Mouse (Mus musculus): ENCODE measurements around the gene R3hdm4. TPM values are rescaled to one million over a fixed set of nuclear protein-coding genes. Genes with fewer than 3 reads are reported as not detected.

R3hdm4 gene
- polyA plus RNA-seq, 1 experiment = 147 TPM

GRCm38 (mm10) chr10:79942988-79943387 is 22.0 kb upstream of the R3hdm4 start:
- no peak for DNase-seq (ENCODE audit: low spot score)

- no peak for DNase-seq (ENCODE audit: low spot score)
These were observed 19.7 kb upstream of the R3hdm4 start for GRCm38 (mm10) chr10:79940749-79941148.

- no peak for DNase-seq (ENCODE audit: low spot score)
These were observed 16.9 kb upstream of the R3hdm4 start for GRCm38 (mm10) chr10:79937775-79938526.

GRCm38 (mm10) chr10:79936911-79937441 is 16.0 kb upstream of the R3hdm4 start:
- peak; percentile 84 for DNase-seq (ENCODE audit: low spot score)

- DNase-seq (ENCODE audit: low spot score) = no peak
These were observed 15.4 kb upstream of the R3hdm4 start for GRCm38 (mm10) chr10:79936284-79936910.

- no peak for DNase-seq (ENCODE audit: low spot score)
These were observed 14.0 kb upstream of the R3hdm4 start for GRCm38 (mm10) chr10:79934794-79935569.

- DNase-seq (ENCODE audit: low spot score) = peak; percentile 63
These were observed 13.3 kb upstream of the R3hdm4 start for GRCm38 (mm10) chr10:79934272-79934721.

- no peak for DNase-seq (ENCODE audit: low spot score)
These were observed 12.9 kb upstream of the R3hdm4 start for GRCm38 (mm10) chr10:79933861-79934260.

- no peak for DNase-seq (ENCODE audit: low spot score)
These were observed 12.2 kb upstream of the R3hdm4 start for GRCm38 (mm10) chr10:79933145-79933679.

GRCm38 (mm10) chr10:79932736-79933135 is 11.7 kb upstream of the R3hdm4 start:
- no peak for DNase-seq (ENCODE audit: low spot score)

- DNase-seq (ENCODE audit: low spot score) = no peak
These were observed 10.8 kb upstream of the R3hdm4 start for GRCm38 (mm10) chr10:79931797-79932196.

- DNase-seq (ENCODE audit: low spot score) = no peak
These were observed 9.8 kb upstream of the R3hdm4 start for GRCm38 (mm10) chr10:79930826-79931186.

- DNase-seq (ENCODE audit: low spot score) = no peak
These were observed 9.2 kb upstream of the R3hdm4 start for GRCm38 (mm10) chr10:79929967-79930825.

- DNase-seq (ENCODE audit: low spot score) = no peak
These were observed 8.1 kb upstream of the R3hdm4 start for GRCm38 (mm10) chr10:79928907-79929701.

- no peak for DNase-seq (ENCODE audit: low spot score)
These were observed 7.2 kb upstream of the R3hdm4 start for GRCm38 (mm10) chr10:79928030-79928694.

GRCm38 (mm10) chr10:79927324-79928029 is 6.5 kb upstream of the R3hdm4 start:
- peak; percentile 59 for DNase-seq (ENCODE audit: low spot score)

GRCm38 (mm10) chr10:79926491-79927323 is 5.7 kb upstream of the R3hdm4 start, which contains the start of gene Arid3a:
TSS of gene Arid3a (plus strand) at chr10:79927043.
- DNase-seq (ENCODE audit: low spot score) = peak; percentile 74
